21 mouse cellular contexts compared by ENCODE assay signal in the genomic region with DNA sequence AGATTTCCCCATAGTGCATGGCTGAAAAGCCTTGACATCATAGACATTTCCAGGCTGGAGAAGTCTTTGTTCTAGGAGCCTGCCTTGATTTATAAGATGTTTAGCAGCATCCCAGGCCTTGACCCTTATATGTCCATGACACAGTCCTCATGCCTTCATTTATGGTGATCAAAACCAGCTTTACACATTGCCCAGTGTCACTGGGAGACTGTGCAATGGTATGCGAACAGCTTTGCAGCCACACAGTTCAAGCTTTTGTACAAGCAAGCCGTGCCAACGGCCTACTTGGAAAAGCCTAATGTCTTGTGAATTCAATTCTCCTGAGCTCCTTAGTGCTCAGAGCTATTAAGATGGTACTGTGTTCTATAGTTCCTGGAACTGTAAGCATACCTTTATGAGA. TPM values are rescaled to one million over a fixed set of nuclear protein-coding genes. Genes with fewer than 3 reads are reported as not detected.
DNase-seq lines count a peak whose midpoint lies in the region; ATAC-seq and TF ChIP-seq lines count a peak whose summit lies in the region.
"Had no signal": no experiment of that assay in that cellular context is flagged by ENCODE, and none has a peak within 500 bp of the region (broad histone marks: within the 10 kb centered on the region; RNA-seq: fewer than 3 reads in every experiment).

No protein-coding gene starts in this region.

- no peaks in the 10 kb centered on the region for H3K36me3 ChIP-seq in hindbrain, postnatal 0 days (ENCODE audit: insufficient read depth, low read length)
- H3K36me3 ChIP-seq in hindbrain, embryonic 12.5 days: 0 out of 2 replicates have a peak, but pooled peaks cover 4% of the 10 kb centered on the region
- no peaks in the 10 kb centered on the region for H3K36me3 ChIP-seq in midbrain, postnatal 0 days (ENCODE audit: insufficient read depth, low read length)
- H3K36me3 ChIP-seq in midbrain, embryonic 11.5 days (ENCODE audit: control insufficient read depth, insufficient read depth, low read length): no peaks in the 10 kb centered on the region; the same call in 1 of the 2 replicates
- H3K36me3 ChIP-seq: limb, embryonic 15.5 days; neural tube, embryonic 12.5 days had no signal

- H3K4me3 ChIP-seq in hindbrain, postnatal 0 days (ENCODE audit: low read length): no peak overlapping the region
- no peak overlapping the region for H3K4me3 ChIP-seq in hindbrain, embryonic 12.5 days
- no peak overlapping the region for H3K4me3 ChIP-seq in midbrain, postnatal 0 days (ENCODE audit: low read depth, low read length)
- no peak overlapping the region for H3K4me3 ChIP-seq in midbrain, embryonic 11.5 days (ENCODE audit: low read depth, low read length)
- H3K4me3 ChIP-seq: heart, adult 2 months; kidney, embryonic 15.5 days; limb, embryonic 15.5 days; liver, embryonic 15.5 days; neural tube, embryonic 12.5 days had no signal

- 0 out of 2 replicates have a peak, but pooled peaks have one; percentile 43 for ATAC-seq in hindbrain, postnatal 0 days
- ATAC-seq in hindbrain, embryonic 12.5 days (ENCODE audit: low FRiP score): no peak
- ATAC-seq in midbrain, postnatal 0 days (ENCODE audit: low FRiP score): no peak
- no peak for ATAC-seq in midbrain, embryonic 11.5 days (ENCODE audit: low FRiP score)
- ATAC-seq: activated CD4-positive, CD25-positive, alpha-beta regulatory T cell, adult 4 months; intestine, embryonic 16.5 days had no signal

- no peak overlapping the region for H3K9ac ChIP-seq in hindbrain, postnatal 0 days (replicated peaks; ENCODE audit: low read length)
- no peak overlapping the region for H3K9ac ChIP-seq in hindbrain, embryonic 12.5 days
- H3K9ac ChIP-seq in midbrain, postnatal 0 days (replicated peaks; ENCODE audit: low read length, poor library complexity, severe bottlenecking): no peak overlapping the region
- H3K9ac ChIP-seq in midbrain, embryonic 11.5 days (ENCODE audit: low read length): no peak overlapping the region
- H3K9ac ChIP-seq: kidney, embryonic 15.5 days; limb, embryonic 15.5 days; liver, embryonic 15.5 days; neural tube, embryonic 12.5 days had no signal

- no peaks in the 10 kb centered on the region for H3K27me3 ChIP-seq in hindbrain, postnatal 0 days (ENCODE audit: insufficient read depth, low read length)
- H3K27me3 ChIP-seq in hindbrain, embryonic 12.5 days: no peaks in the 10 kb centered on the region
- H3K27me3 ChIP-seq in midbrain, postnatal 0 days (ENCODE audit: insufficient read depth, low read length): no peaks in the 10 kb centered on the region
- H3K27me3 ChIP-seq in midbrain, embryonic 11.5 days (ENCODE audit: control insufficient read depth, insufficient read depth, low read length): no peaks in the 10 kb centered on the region
- H3K27me3 ChIP-seq: kidney, embryonic 15.5 days; limb, embryonic 15.5 days; liver, embryonic 15.5 days; neural tube, embryonic 12.5 days had no signal

- peak; percentile 41 for DNase-seq in adrenal gland, postnatal 10 days
- no peak for DNase-seq in adrenal gland, postnatal 4 days (ENCODE audit: low spot score in 2 of 2)
- peak; percentile 59 for DNase-seq in hindbrain, postnatal 0 days (ENCODE audit: low spot score)
- DNase-seq in midbrain, postnatal 0 days (ENCODE audit: low spot score): peak; percentile 45
- no peak for DNase-seq in midbrain, embryonic 11.5 days (ENCODE audit: low spot score, missing footprints)
- DNase-seq in frontal cortex, adult 2 months (ENCODE audit: extremely low spot score in 1 of 2, low spot score in 1 of 2): no peak
- DNase-seq: cerebellum, adult 18-20 months; cerebellum, postnatal 36 days; gastrocnemius, postnatal 25 days; heart, adult 2 months; heart, postnatal 4 days; lung, postnatal 10 days; thymus, postnatal 25 days had no signal

- peaks cover 3% of the 10 kb centered on the region; the same call in 1 of the 2 replicates for H3K9me3 ChIP-seq in hindbrain, postnatal 0 days (ENCODE audit: low read length)
- H3K9me3 ChIP-seq in hindbrain, embryonic 12.5 days (replicated peaks): 0 out of 2 replicates have a peak, but pooled peaks cover 6% of the 10 kb centered on the region
- H3K9me3 ChIP-seq in midbrain, postnatal 0 days (ENCODE audit: low read length): no peaks in the 10 kb centered on the region
- peaks cover 4% of the 10 kb centered on the region; the same call in 1 of the 2 replicates for H3K9me3 ChIP-seq in midbrain, embryonic 11.5 days (ENCODE audit: control insufficient read depth, low read length)
- H3K9me3 ChIP-seq: G1E; limb, embryonic 15.5 days; liver, embryonic 15.5 days had no signal

- no peak overlapping the region; the same call in 1 of the 2 replicates for H3K27ac ChIP-seq in hindbrain, postnatal 0 days
- H3K27ac ChIP-seq in hindbrain, embryonic 12.5 days: no peak overlapping the region
- peak overlapping the region; percentile 43; the same call in 1 of the 2 replicates for H3K27ac ChIP-seq in midbrain, postnatal 0 days (ENCODE audit: low read depth, low read length)
- no peak overlapping the region for H3K27ac ChIP-seq in midbrain, embryonic 11.5 days (ENCODE audit: low read depth, low read length)
- H3K27ac ChIP-seq: heart, adult 2 months; kidney, embryonic 15.5 days; limb, embryonic 15.5 days; liver, embryonic 15.5 days; neural tube, embryonic 12.5 days had no signal

- H3K4me2 ChIP-seq in hindbrain, postnatal 0 days (ENCODE audit: low read depth, low read length): no peak overlapping the region
- no peak overlapping the region for H3K4me2 ChIP-seq in hindbrain, embryonic 12.5 days (replicated peaks)
- H3K4me2 ChIP-seq in midbrain, postnatal 0 days (ENCODE audit: low read depth, low read length, poor library complexity, severe bottlenecking): no peak overlapping the region
- no peak overlapping the region for H3K4me2 ChIP-seq in midbrain, embryonic 11.5 days
- H3K4me2 ChIP-seq: kidney, embryonic 15.5 days; limb, embryonic 15.5 days; liver, embryonic 15.5 days; neural tube, embryonic 12.5 days had no signal

- no peaks in the 10 kb centered on the region for H3K4me1 ChIP-seq in hindbrain, postnatal 0 days (ENCODE audit: insufficient read depth, low read length)
- no peaks in the 10 kb centered on the region for H3K4me1 ChIP-seq in hindbrain, embryonic 12.5 days
- H3K4me1 ChIP-seq in midbrain, postnatal 0 days (ENCODE audit: insufficient read depth, low read length): no peaks in the 10 kb centered on the region; the same call in 1 of the 2 replicates
- H3K4me1 ChIP-seq in midbrain, embryonic 11.5 days (ENCODE audit: control insufficient read depth, insufficient read depth, low read length): peaks cover 1% of the 10 kb centered on the region; the same call in 1 of the 2 replicates
- H3K4me1 ChIP-seq: kidney, embryonic 15.5 days; limb, embryonic 15.5 days had no signal

- TF ChIP-seq CTCF in hindbrain, postnatal 0 days (IDR thresholded peaks at IDR 0.05; ENCODE audit: low read depth): no peak
- TF ChIP-seq CTCF in midbrain, postnatal 0 days (IDR thresholded peaks at IDR 0.05): no peak

- WGBS in hindbrain, postnatal 0 days: 41% methylated on average over 3 of the region's 3 CpGs
- 78% methylated on average over 3 of the region's 3 CpGs for WGBS in hindbrain, embryonic 12.5 days
- 64% methylated on average over 3 of the region's 3 CpGs for WGBS in midbrain, postnatal 0 days
- 74% methylated on average over 3 of the region's 3 CpGs for WGBS in midbrain, embryonic 11.5 days

RNA-seq across cellular contexts. Expression of a gene that starts 32.6 kb away (rescaled TPM):
- total RNA-seq in adrenal gland, postnatal 10 days (2021): 100 to 1,000 TPM in 1 of 2 experiments, 10 to 100 TPM in 1; 92.2 to 106 TPM
- 100 to 1,000 TPM; 128 to 133 TPM for total RNA-seq in adrenal gland, postnatal 4 days (2021)
- 96.7 and 105 TPM in 2 replicates for total RNA-seq in hindbrain, postnatal 0 days (2014; rRNA removed)
- 143 and 145 TPM in 2 replicates for polyA plus RNA-seq in hindbrain, postnatal 0 days (2015; fragmentation: Nextera tagmentation; extraction: Ambion mirVana)
- 129 and 138 TPM in 2 replicates for polyA plus RNA-seq in hindbrain, embryonic 12.5 days (2016; fragmentation: Nextera tagmentation; extraction: Ambion mirVana)
- 120 and 147 TPM in 2 replicates for total RNA-seq in midbrain, postnatal 0 days (2014; rRNA removed)
- polyA plus RNA-seq in midbrain, postnatal 0 days (2015; fragmentation: Nextera tagmentation; extraction: Ambion mirVana): 139 and 144 TPM in 2 replicates
- 109 and 111 TPM in 2 replicates for polyA plus RNA-seq in midbrain, embryonic 11.5 days (2014; fragmentation: Nextera tagmentation; extraction: Ambion mirVana)
- 143 and 161 TPM in 2 replicates for polyA plus RNA-seq in frontal cortex, adult 2 months (2012; rRNA removed)

RNA-seq across cellular contexts. Expression of a gene that starts 58.2 kb away (rescaled TPM):
- total RNA-seq in adrenal gland, postnatal 10 days (2021): 10 to 100 TPM; 12.3 to 14.3 TPM
- 10 to 100 TPM; 15.7 to 16.8 TPM for total RNA-seq in adrenal gland, postnatal 4 days (2021)
- 19.5 and 20.4 TPM in 2 replicates for total RNA-seq in hindbrain, postnatal 0 days (2014; rRNA removed)
- 10.3 and 10.7 TPM in 2 replicates for polyA plus RNA-seq in hindbrain, postnatal 0 days (2015; fragmentation: Nextera tagmentation; extraction: Ambion mirVana)
- polyA plus RNA-seq in hindbrain, embryonic 12.5 days (2016; fragmentation: Nextera tagmentation; extraction: Ambion mirVana): 12.3 and 12.4 TPM in 2 replicates
- total RNA-seq in midbrain, postnatal 0 days (2014; rRNA removed): 27.5 and 28.8 TPM in 2 replicates
- polyA plus RNA-seq in midbrain, postnatal 0 days (2015; fragmentation: Nextera tagmentation; extraction: Ambion mirVana): 12.0 and 12.3 TPM in 2 replicates
- polyA plus RNA-seq in midbrain, embryonic 11.5 days (2014; fragmentation: Nextera tagmentation; extraction: Ambion mirVana): 7.5 and 8.0 TPM in 2 replicates
- 22.7 and 24.3 TPM in 2 replicates for polyA plus RNA-seq in frontal cortex, adult 2 months (2012; rRNA removed)

RNA-seq across cellular contexts. Expression of a gene that starts 58.6 kb away (rescaled TPM):
- total RNA-seq in adrenal gland, postnatal 10 days (2021): 10 to 100 TPM; 57.5 to 58.1 TPM
- total RNA-seq in adrenal gland, postnatal 4 days (2021): 10 to 100 TPM; 93.9 to 96.3 TPM
- total RNA-seq in hindbrain, postnatal 0 days (2014; rRNA removed): 50.4 and 63.3 TPM in 2 replicates
- 89.5 and 94.0 TPM in 2 replicates for polyA plus RNA-seq in hindbrain, postnatal 0 days (2015; fragmentation: Nextera tagmentation; extraction: Ambion mirVana)
- 107 and 115 TPM in 2 replicates for polyA plus RNA-seq in hindbrain, embryonic 12.5 days (2016; fragmentation: Nextera tagmentation; extraction: Ambion mirVana)
- total RNA-seq in midbrain, postnatal 0 days (2014; rRNA removed): 81.2 and 83.6 TPM in 2 replicates
- polyA plus RNA-seq in midbrain, postnatal 0 days (2015; fragmentation: Nextera tagmentation; extraction: Ambion mirVana): 86.6 and 89.9 TPM in 2 replicates
- polyA plus RNA-seq in midbrain, embryonic 11.5 days (2014; fragmentation: Nextera tagmentation; extraction: Ambion mirVana): 83.7 and 91.7 TPM in 2 replicates
- polyA plus RNA-seq in frontal cortex, adult 2 months (2012; rRNA removed): 98.1 and 115 TPM in 2 replicates

Comparison
In these comparisons a context has a peak if more than half of its experiments do, and no peak if none do; other contexts are left out.
1. DNase-seq: peak in adrenal gland, postnatal 10 days (single experiment), hindbrain, postnatal 0 days (single experiment) and midbrain, postnatal 0 days (single experiment); none in adrenal gland, postnatal 4 days (0 of 2), midbrain, embryonic 11.5 days (single experiment) and frontal cortex, adult 2 months (0 of 2).